Mouse (Mus musculus): ENCODE measurements around the gene Setd7.

DNA sequence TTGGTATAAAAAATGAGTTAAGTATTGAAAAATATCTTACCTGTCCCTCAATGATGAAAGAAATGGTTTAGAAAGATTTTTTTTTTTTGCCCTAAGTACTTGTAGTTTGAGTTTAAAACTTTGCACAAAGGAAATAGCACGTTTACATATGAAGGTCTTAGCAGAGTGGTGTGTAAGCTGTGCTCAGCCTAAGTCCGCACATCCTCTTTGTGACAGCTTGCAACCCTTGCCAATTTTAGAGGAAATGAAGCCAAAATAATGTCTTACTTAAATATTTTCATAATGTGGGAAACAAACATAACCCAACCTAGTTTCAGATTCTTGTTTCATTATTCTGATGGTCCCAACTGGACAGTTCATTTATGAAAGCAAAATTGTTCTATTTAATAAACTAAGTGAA is 66.2 kb downstream of the Setd7 start:
- no peak for TF ChIP-seq POLR2A (IDR thresholded peaks at IDR 0.05; ENCODE audit: borderline replicate concordance, extremely low read depth, insufficient read depth, insufficient read length, poor library complexity, severe bottlenecking)
- no peak for TF ChIP-seq CTCF (IDR thresholded peaks at IDR 0.05; ENCODE audit: borderline replicate concordance, extremely low read depth, insufficient read depth, insufficient read length)
